Mouse (Mus musculus): ENCODE data around the gene Bach1. TPM values are rescaled to one million over a fixed set of nuclear protein-coding genes. Genes with fewer than 3 reads are reported as not detected.

Bach1 gene
- total and polyA plus RNA-seq, 3 experiments: 11.4 to 20.9 (median 13.4) TPM

DNA sequence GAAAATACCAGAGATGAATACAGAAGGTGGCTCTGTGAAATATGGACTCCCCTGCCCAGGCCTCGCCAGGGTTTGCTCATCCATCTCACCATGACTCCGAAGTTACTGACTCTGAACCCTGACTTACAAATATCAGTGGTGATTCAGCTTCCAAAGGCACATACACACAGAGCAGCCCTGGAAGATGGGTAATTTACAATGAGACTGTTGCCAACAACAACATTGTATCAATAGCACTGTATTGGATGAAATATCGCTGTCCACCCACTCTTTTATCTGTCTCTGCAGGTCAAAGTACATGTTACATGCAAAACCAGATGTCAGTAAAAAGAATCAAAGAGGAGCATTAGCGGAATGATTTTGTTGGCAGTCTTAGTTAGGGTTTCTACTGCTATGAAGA, 8.2 kb upstream of the Bach1 start:
- H3K27me3 ChIP-seq (replicated peaks): no peaks in the 10 kb centered on the region
- no peak for TF ChIP-seq MYC (IDR thresholded peaks at IDR 0.05; ENCODE audit: low read depth, low read length)
- no peak for TF ChIP-seq ZMIZ1 (IDR thresholded peaks at IDR 0.05; ENCODE audit: low read depth, low read length)
- TF ChIP-seq TBP (conservative IDR thresholded peaks at IDR 0.05; ENCODE audit: low read depth, low read length): no peak
- TF ChIP-seq ZKSCAN1 (IDR thresholded peaks at IDR 0.05; ENCODE audit: borderline replicate concordance, low read depth, low read length): no peak
- TF ChIP-seq IRF4 (IDR thresholded peaks at IDR 0.05; ENCODE audit: low read depth, low read length): no peak
- TF ChIP-seq MAFK (IDR thresholded peaks at IDR 0.05; ENCODE audit: insufficient replicate concordance, low read length): no peak
- no peak for TF ChIP-seq HCFC1 (IDR thresholded peaks at IDR 0.05; ENCODE audit: low read depth, low read length)
- TF ChIP-seq MAZ (IDR thresholded peaks at IDR 0.05; ENCODE audit: low read depth, low read length): no peak
- TF ChIP-seq MXI1 (IDR thresholded peaks at IDR 0.05; ENCODE audit: low read depth, low read length): no peak
- no peak for TF ChIP-seq JUN (IDR thresholded peaks at IDR 0.05; ENCODE audit: insufficient read depth, low read depth, low read length)
- no peak for TF ChIP-seq BHLHE40 (IDR thresholded peaks at IDR 0.05; ENCODE audit: low read depth, low read length)
- no peak for TF ChIP-seq CHD1 (IDR thresholded peaks at IDR 0.05; ENCODE audit: low read depth, low read length)
- no peak for TF ChIP-seq MEF2A (IDR thresholded peaks at IDR 0.05; ENCODE audit: borderline replicate concordance, low read depth, low read length)
- no peak for TF ChIP-seq TCF12 (IDR thresholded peaks at IDR 0.05; ENCODE audit: low read depth, low read length)
- no peak for TF ChIP-seq SIN3A (IDR thresholded peaks at IDR 0.05; ENCODE audit: low read length)
- no peaks in the 10 kb centered on the region for H3K79me2 ChIP-seq (replicated peaks; ENCODE audit: control insufficient read depth, extremely low read depth, insufficient read depth, poor library complexity, severe bottlenecking)
- DNase-seq (ENCODE audit: extremely low read depth): no peak
- H3K36me3 ChIP-seq (replicated peaks in 1 of 2; ENCODE audit: control insufficient read depth in 1 of 2, insufficient read depth in 1 of 2, low read length in 1 of 2): no peaks in the 10 kb centered on the region
- no peak overlapping the region for H3K4me2 ChIP-seq (ENCODE audit: insufficient read depth, low read depth, poor library complexity, severe bottlenecking)
- in situ Hi-C loops (cut with MboI; ENCODE audit: low pct_ligation_motif_present, low pct_unique_long_range_greater_than_20kb, low sequenced_read_pairs): no loop called here
- H3K4me3 ChIP-seq (replicated peaks in 1 of 3; ENCODE audit: low read depth in 2 of 3, low read length in 2 of 3, poor library complexity in 1 of 3): no peak overlapping the region
- peaks cover 4 to 26% of the 10 kb centered on the region in 2 experiments for H3K4me1 ChIP-seq (ENCODE audit: control insufficient read depth in 1 of 2, insufficient read depth in 2 of 2)
- H3K9me3 ChIP-seq (replicated peaks; ENCODE audit: low read length): no peaks in the 10 kb centered on the region
- H3K27ac ChIP-seq (ENCODE audit: insufficient read depth, low read depth): no peak overlapping the region
- H3K9ac ChIP-seq (ENCODE audit: insufficient read depth, low read depth): no peak overlapping the region
- dilution Hi-C loops (cut with MboI; ENCODE audit: extremely low pct_ligation_motif_present, extremely low pct_unique_long_range_greater_than_20kb, low sequenced_read_pairs): no loop called here

DNA sequence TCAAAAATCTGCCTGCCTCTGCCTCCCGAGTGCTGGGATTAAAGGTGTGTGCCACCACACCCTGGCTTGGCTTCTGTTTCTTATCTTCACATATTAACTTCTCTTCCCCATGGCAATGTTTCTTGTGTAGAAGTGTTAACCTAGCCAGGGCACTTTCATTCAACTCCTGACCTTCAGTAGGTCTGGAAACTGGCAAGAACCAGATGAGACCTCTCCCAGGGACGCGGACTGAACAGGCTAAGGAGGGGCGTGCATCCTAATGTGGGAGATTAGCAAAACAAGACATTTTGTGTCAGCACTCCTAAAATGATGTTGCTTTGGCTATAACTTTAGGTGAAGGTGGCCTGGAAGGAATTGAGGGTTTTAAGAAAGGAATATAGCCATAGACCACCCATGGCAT, 7.6 kb upstream of the Bach1 start:
- no peak for TF ChIP-seq E2F4 (IDR thresholded peaks at IDR 0.05; ENCODE audit: insufficient replicate concordance, low read depth, low read length)
- no peak for TF ChIP-seq NELFE (IDR thresholded peaks at IDR 0.05; ENCODE audit: low read depth, low read length)
- no peak for TF ChIP-seq MXI1 (IDR thresholded peaks at IDR 0.05; ENCODE audit: low read depth, low read length)
- no peak for TF ChIP-seq RAD21 (IDR thresholded peaks at IDR 0.05; ENCODE audit: low read depth, low read length)
- TF ChIP-seq JUN (IDR thresholded peaks at IDR 0.05; ENCODE audit: insufficient read depth, low read depth, low read length): no peak
- no peak for TF ChIP-seq POLR2A (IDR thresholded peaks at IDR 0.05; ENCODE audit: low read depth, low read length)
- no peak for TF ChIP-seq MEF2A (IDR thresholded peaks at IDR 0.05; ENCODE audit: borderline replicate concordance, low read depth, low read length)
- no peak for TF ChIP-seq USF2 (conservative IDR thresholded peaks at IDR 0.05; ENCODE audit: low read depth, low read length)
- no peak for TF ChIP-seq SIN3A (IDR thresholded peaks at IDR 0.05; ENCODE audit: low read length)
- no peak for TF ChIP-seq PAX5 (IDR thresholded peaks at IDR 0.05; ENCODE audit: low read length)
- TF ChIP-seq ETS1 (conservative IDR thresholded peaks at IDR 0.05; ENCODE audit: low read depth, low read length): no peak
- TF ChIP-seq TCF12 (IDR thresholded peaks at IDR 0.05; ENCODE audit: low read depth, low read length): no peak
- TF ChIP-seq CHD1 (IDR thresholded peaks at IDR 0.05; ENCODE audit: low read depth, low read length): no peak
- TF ChIP-seq SMC3 (IDR thresholded peaks at IDR 0.05; ENCODE audit: low read depth, low read length): no peak
- Histone ChIP-seq H3K4me2 (ENCODE audit: insufficient read depth, low read depth, poor library complexity, severe bottlenecking) (no peak overlapping the region), H3K27ac (ENCODE audit: insufficient read depth, low read depth) (no peak overlapping the region), H3K4me3 (replicated peaks in 1 of 3; ENCODE audit: low read depth in 2 of 3, low read length in 2 of 3, poor library complexity in 1 of 3) (no peak overlapping the region), H3K36me3 (replicated peaks in 1 of 2; ENCODE audit: control insufficient read depth in 1 of 2, insufficient read depth in 1 of 2, low read length in 1 of 2) (no peaks in the 10 kb centered on the region), H3K27me3 (replicated peaks) (no peaks in the 10 kb centered on the region), H3K79me2 (replicated peaks; ENCODE audit: control insufficient read depth, extremely low read depth, insufficient read depth, poor library complexity, severe bottlenecking) (no peaks in the 10 kb centered on the region), H3K4me1 (ENCODE audit: control insufficient read depth in 1 of 2, insufficient read depth in 2 of 2) (peaks cover 4 to 26% of the 10 kb centered on the region in 2 experiments), H3K9me3 (replicated peaks; ENCODE audit: low read length) (no peaks in the 10 kb centered on the region), H3K9ac (ENCODE audit: insufficient read depth, low read depth) (no peak overlapping the region)
- no peak for DNase-seq (ENCODE audit: extremely low read depth)
- in situ Hi-C loops (cut with MboI; ENCODE audit: low pct_ligation_motif_present, low pct_unique_long_range_greater_than_20kb, low sequenced_read_pairs) (no loop called here), dilution Hi-C loops (cut with MboI; ENCODE audit: extremely low pct_ligation_motif_present, extremely low pct_unique_long_range_greater_than_20kb, low sequenced_read_pairs) (no loop called here)

All from CH12.LX (cell line).